Mouse (Mus musculus) testis, adult 2 months (tissue): ENCODE results near the gene Armc8.

Experiments
- CTCF ChIP-seq: fragments of 200-500 bp; IDR thresholded peaks from 2 replicates; pipeline ENCODE4 v1.5.1; 2012; ENCODE audit warnings: low read depth, mild to moderate bottlenecking, inconsistent platforms, low read length, moderate library complexity; ENCODE audit not compliant: control insufficient read depth, insufficient read depth, insufficient replicate concordance
- POLR2A ChIP-seq: fragments of 200-500 bp; IDR thresholded peaks from 2 replicates; pipeline ENCODE4 v1.6.1; 2012; ENCODE audit warnings: low read depth, mild to moderate bottlenecking, inconsistent platforms, low read length, moderate library complexity; ENCODE audit not compliant: control insufficient read depth

GRCm38 (mm10) chr9:99603566-99603965, 34.9 kb upstream of the Armc8 start:
- TF ChIP-seq POLR2A (no peak), CTCF (no peak)
